Mouse (Mus musculus) CH12F3 (cell line): Measurements from ENCODE around the gene Sh3gl2.

Experiments
- in situ Hi-C: fragments of 300-500 bp; cut with MboI; formaldehyde crosslinking; loops from 2 replicates; pipeline ENCODE4 v1.14.3; 2020; ENCODE audit warnings: low sequenced_read_pairs

Gene Sh3gl2

DNA sequence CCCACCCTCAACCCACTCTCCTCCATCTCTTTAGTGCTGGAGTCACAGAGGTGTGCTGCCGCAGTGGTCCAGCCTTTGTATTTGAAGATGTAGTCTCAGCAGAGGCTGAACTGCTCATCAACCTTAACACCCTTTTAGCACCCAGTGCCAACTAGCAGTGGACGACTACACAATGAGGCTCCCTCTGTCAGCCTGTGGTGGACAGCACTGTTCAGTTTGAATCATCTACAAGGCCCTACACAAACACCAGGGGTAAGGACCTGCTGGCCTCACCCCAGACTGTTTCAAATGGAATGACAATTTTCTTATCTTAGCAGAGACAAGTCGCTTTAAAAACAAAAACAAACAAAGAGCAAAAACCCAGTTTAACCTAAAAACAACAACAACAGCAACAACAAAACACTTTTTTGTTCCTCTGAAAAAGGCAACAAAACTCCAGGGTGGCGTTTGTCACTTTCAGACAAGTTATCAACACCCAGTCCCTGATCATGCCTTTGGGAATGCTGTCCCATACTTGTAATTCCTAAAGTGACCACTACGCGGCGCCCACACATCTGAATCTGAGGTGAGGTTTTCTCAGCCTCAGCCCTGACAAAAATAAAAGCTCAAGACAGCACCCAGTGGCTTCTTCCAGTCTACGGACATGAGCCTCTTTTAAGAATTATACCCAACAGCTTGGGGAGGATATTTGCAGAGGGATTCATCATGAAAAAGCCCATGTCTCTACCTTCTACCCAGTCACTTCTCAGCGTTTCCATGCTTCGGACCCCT lies 199.7 kb downstream of the Sh3gl2 start:
- in situ Hi-C loops: no loop called here

DNA sequence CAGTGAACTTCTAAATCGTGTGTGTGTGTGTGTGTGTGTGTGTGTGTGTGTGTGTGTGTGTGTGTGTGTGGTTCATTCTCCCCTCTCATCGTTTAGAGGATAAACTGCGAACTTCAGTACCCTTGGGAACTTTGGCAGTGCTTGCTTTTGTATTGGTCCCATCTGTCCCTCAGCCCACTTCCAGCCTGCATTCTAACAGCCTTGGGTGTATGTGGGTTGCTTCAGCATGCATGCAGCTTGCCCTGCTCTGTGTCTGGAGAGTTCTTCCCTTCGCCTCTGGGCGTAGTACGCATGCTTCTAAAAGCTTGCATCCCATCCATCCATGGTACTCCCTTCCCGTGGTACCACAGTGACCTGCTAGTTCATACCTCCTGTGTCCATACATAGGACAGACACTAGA lies 200.3 kb downstream of the Sh3gl2 start:
- in situ Hi-C loops: no loop called here

DNA sequence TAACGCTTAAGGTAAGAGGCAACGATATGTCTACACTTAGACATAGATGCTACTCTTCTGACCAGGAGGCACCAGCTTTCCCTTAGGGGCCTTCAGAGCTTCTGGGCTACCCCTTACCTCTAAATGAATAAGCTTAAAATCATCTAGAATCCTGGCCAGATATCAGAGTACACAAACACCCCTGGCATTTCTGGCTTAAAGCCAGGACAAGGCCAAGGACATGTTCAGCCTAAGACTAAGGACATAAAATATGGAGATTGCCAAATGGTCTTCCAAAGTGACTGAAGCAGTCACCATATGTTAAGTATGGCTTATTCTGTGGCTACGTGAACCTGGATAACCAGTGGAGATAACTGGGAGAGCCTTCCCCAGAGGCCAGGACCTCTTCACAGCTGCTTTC lies 211.5 kb downstream of the Sh3gl2 start:
- in situ Hi-C loops: no loop called here

DNA sequence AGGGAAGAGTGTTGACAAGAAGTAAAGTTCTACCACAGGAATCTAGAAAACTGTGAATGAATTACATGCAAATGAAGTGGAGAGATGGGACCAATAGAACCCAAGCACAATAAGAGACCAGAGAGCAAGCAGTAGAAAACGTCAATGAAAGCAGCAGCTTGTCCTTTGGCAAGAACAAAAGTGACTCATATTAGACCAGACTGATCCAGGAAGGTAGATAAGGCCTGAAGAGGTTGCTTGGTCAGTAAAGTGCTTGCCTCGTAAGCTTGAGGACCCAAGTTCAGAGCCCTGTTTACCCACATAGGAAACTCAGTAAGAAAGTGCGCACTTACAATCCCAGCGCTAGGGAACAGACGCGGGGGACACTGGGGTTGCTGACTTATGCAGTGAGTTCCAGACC lies 215.5 kb downstream of the Sh3gl2 start:
- in situ Hi-C loops: no loop called here

DNA sequence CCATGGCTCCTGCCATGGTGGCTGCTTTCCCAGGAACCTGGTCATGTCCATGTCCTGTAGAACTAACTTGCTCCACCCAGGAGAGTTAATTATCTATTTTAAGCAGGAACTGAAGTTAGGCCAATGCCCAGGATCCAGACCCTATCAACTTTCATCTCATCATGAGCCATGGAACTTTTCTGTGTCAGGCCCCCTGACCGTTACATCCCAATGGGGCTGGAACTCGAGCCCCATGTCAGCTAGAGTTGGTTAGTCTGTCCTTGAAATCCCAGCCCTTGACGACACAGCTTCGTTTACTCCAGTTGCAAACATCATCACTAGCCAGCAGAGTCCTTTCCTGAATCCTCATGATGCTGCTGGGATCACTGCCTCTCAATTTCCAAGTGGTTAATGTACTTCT lies 221.3 kb downstream of the Sh3gl2 start:
- in situ Hi-C loops: no loop called here

DNA sequence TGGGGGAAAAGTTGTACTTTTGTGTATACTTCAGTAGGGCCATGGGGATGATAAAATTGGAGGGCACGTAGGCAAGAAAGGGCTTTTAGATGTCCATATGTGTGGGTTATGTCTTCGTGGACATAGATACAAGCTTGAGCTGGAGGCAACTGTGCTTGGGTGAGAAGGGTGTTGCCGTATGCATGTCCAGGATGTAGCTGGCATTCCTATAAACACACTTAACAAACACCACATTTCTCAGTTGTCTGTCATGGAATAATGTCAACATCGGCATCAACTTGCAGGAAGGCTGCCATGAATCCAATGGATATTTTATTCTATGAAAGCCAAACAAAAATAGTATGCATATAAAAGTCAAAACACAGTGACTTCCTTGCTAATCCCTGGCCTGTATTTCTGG lies 227.9 kb downstream of the Sh3gl2 start:
- in situ Hi-C loops: no loop called here

DNA sequence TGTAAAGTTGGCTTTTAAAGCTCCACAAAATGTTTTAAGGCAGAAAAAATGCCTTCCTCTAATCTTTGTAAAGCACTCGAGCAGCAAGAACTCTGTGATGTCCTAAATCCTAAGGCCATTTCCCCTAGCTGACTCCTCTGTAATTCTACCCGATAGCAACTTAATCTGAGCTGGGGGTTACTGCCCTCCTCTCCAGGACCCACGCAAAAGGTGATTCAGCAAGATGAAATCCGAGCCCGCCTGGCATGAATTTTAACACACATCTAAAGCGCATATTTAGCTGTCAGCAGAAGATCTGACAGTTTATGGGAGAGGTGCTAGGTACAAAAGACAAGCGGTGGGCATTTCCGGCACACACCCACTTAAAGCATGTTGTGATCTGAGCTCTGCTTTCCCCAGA lies 229.8 kb downstream of the Sh3gl2 start:
- in situ Hi-C loops: no loop called here

DNA sequence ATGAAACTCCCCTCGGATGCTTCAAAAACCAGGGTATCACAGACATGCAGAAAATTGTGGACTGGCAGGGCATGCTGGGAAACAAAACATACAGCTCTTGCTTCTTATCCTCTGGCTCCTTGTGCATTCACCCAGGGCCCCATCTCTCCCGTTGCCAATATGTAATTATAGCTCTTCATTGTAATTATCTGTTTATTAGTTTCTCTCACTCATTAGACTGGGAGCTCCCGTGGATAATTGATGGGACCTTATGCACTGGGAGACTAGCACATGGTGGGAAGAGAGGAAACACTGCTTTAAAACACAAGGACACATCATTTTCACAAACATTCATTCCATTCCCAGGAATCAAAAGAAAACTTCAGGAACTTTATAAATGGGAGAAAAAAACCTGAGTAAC lies 233.9 kb downstream of the Sh3gl2 start:
- in situ Hi-C loops: no loop called here

DNA sequence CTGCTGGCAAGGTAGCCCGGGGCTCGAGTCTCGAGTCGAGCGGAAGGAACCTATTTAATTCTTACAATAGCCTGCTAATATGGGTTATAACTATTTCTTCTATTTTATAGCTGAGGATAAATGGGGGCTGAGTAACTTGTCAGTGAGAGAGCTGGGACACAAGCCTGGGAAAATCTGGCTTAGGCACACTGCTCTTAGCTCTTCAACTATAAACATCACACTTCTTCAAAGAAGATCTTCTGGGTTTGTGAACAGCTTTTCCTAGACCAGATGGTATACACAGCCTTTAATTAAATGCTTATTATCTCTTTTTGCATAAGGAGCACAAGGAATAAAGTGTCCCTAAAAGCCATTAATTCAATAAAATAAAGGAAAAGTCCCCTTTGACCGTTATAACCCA lies 278.7 kb downstream of the Sh3gl2 start:
- in situ Hi-C loops: no loop called here

DNA sequence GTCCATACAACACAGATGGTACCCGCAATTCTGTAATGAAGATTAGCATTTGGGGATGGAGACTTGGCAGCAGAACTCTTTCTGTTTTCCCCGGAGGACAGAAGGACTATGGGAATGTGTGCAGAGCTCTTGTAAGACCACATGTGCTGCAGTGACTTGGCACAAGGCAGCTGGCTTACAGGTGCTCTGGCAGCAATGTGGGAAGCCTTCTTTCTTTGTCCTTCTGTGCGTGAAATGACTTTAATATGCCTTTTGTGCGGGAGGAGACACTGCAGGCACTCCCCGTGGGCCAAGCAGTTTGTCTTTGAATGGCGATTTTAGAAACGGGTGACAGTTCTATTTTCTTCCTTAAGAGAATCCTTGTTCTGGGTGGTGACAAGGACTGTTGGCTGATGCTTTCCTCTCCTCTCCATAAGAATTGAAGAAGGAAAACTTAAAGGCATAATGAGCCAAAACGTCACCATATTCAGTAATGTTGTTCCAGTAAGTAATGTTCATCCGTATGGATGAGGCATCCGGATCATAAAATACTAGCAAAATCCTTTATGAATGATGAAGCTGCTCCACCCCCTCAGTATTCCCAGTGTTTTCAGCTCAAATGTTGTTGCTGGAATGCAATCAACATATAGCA lies 281.5 kb downstream of the Sh3gl2 start:
- in situ Hi-C loops: no loop called here

DNA sequence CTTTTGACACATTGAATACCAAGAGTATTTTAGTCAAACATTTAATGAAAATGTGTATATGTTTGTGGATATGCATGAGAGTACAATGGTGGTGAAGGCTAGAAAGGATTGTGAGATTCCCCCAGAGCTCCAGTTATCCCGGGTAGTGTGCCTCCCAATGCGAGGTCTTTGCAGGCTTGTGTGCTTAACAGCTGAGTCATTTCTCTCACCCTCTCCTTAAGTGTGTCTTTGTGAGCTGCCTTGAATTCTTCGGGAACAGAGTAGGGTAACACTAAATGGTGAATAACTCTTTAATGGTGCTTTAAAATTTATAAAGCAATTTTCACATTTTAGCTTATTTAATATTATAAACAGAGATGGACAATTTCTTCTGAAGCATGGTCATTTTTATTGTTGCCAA lies 300.8 kb downstream of the Sh3gl2 start:
- in situ Hi-C loops: no loop called here

DNA sequence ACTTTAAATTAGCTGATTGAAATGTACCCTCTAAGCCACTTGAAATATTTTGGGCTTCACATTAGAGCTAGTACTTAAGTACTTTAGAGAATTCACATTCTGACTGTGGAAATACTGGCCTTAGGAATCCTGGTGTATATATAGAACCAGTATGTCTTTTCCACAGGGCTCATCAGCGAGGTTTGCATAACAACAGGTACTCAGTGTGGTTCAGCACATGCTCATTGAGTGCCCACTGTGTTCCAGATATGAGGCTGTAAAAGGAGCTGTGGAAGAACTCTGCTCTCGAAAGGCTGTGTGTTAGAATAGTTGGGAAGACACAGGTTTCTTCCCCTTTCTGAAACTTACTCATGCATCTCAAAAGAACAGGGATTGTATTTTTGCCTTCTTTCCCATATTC lies 302.1 kb downstream of the Sh3gl2 start:
- in situ Hi-C loops: no loop called here

DNA sequence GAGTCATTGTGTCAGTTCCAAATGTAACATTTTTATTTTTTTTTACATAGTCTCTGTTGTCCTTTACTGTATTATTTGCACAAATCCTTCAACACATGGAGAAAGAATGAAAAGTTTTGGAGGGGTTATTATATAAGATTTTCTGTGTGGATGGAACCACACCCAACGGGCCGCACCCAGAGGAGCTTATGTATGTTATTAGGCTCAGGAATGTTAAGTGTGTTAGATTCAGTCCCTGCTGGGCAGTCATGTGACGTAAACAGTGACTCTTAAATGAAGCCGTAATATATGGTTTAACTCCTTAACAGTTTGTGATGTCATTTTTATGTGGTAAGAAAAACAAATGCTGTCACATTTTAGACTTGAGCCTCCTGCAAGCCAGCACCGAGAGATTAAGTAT lies 302.6 kb downstream of the Sh3gl2 start:
- in situ Hi-C loops: no loop called here

DNA sequence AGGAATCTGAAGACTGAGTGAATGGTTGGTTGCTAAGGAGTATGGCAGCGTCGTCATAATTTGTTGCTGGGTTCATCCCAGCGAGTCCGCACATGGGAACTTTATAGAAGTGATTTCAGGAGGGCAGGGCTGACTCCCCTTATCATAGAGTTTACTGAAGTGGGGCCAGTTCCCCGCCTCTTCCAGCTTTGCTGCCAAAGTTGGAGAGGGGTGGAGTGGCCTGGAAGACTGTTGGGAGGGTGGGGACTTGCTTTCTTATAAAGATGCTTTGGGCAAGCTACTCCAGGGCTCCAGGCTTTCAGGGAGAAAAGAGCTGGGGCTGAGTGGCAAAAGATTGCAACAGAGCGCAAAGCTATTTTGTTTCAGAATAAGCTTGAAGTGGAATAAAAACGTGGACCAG lies 308.4 kb downstream of the Sh3gl2 start:
- in situ Hi-C loops: no loop called here

DNA sequence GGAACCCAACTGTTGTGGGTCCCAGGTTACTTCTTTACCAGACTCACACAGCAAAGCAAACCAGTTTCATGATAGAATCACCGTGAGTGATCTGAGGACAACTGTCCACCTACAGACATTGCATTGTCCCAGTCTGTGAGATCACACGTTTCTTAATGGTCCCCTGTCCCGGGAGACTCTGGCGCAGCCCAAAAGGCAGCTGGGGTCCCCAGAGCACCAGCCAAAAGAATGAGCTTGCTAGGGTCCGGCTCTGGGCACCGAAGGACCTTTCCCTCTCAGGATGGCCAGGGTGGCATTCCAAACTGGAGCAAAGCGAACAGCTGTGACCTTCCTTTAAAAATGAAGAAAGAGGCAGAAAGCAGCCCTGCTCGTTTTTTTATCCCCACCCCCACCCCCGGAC lies 308.9 kb downstream of the Sh3gl2 start, which contains the start of gene Adamtsl1:
Gene Adamtsl1, plus strand, starts transcription at position 381 of the 400 bp plus-strand sequence.
- in situ Hi-C loops: no loop called here

DNA sequence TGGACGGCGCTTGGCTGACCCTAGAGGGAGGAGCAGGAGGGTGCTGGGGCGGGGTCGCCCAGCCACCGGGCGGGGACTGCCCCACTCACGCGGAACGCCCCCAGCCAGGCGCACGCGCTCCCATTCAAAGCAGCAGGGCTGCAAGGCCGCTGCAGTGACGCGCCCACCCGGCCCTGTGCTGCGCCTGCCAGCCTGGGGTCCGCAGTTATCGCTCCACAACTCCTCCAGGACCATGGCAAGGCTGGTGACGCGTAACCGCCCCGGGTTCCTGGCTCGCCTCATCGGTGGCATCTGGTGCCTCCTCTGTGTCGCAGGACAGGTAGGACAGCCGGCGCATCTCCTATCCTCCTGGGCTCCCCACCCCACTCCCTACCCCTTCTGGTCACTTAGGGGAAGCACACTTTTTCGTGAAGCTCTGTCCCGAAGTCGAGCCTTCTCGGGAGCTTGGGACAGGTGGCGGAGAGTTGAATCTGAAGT lies 309.3 kb downstream of the Sh3gl2 start:
- in situ Hi-C loops: no loop called here

DNA sequence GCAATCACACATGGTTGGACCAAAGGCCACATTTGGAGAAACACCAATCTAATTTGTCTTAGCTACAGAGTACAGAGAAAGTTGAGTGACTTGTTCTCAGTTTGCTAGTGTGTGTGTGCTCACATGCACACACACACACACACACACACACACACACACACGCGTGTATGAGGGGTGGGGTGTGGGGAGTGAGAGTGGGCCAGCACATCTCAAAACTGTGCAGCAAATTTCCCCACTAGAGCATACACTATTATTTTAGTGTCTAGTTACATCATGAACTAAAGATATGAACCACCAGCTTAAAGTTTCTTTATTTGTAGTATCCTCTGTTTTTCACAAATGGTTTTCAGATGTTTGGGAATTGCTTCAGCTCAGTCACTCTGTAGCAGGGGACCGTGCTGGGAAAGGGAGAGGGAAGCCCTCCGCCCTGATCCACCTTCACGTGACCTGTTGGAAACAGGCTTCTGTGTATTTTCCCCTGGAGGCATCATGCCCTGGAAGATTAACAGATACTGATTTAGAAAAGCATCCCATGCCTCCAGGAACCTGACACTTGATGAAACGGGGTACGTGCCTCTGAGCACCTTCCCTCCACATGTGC lies 322.1 kb downstream of the Sh3gl2 start:
- in situ Hi-C loops: no loop called here

DNA sequence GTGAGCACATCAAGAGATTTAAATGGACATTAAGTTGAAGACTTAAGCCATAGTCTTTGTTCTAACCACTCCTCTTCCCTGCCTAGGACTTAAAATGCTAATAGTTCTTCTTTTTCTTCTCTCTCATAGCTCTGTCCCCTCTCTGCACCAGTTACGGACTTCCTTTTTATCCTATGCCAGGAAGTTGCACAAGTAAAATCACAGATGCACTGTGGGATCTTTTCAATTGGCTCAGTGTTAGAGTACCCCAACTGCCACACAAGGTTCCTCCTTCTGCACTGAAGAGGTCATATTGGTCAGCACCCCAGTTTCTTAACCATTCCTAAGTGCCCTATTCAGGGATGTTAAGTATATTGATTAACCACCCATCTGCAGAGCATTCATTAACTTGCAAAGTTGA lies 324.9 kb downstream of the Sh3gl2 start:
- in situ Hi-C loops: no loop called here

DNA sequence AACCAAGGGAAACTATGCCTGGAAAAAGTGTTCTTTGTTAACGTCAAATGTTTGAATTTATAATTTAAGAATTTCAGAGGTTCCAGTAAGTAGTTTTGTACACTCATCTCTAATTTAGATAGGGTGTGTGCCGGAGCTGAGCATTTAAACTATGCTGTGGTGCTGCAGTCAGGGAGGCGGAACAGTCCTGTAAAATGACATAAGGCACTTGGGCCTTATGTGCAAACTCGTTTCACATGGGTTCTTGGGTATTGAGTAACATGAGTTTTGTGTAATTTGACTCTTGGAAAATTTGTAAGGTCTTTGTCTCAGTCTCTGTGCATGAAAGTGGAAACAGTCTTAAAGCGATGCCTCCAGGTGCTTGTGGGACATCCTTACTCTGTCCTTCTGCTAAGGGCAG lies 334.8 kb downstream of the Sh3gl2 start:
- in situ Hi-C loops: no loop called here

DNA sequence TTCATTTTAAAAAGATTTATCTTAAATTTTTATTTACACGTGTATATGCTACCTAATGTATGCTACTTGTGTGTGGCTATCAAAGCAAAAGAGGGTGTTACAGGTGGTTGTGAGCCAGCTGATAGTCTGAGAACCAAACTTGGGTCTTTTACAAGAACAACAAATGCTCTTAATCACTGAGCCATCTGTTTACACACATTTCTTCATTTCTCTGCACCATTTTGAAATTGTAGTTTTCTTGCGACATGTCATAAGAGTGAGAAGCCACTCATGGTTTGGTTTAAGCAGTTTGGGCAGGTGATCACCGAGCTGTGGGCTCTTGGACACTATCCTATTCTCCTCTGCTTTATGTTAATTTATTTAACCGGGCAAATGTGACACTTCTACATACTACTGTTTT lies 338.3 kb downstream of the Sh3gl2 start:
- in situ Hi-C loops: no loop called here

DNA sequence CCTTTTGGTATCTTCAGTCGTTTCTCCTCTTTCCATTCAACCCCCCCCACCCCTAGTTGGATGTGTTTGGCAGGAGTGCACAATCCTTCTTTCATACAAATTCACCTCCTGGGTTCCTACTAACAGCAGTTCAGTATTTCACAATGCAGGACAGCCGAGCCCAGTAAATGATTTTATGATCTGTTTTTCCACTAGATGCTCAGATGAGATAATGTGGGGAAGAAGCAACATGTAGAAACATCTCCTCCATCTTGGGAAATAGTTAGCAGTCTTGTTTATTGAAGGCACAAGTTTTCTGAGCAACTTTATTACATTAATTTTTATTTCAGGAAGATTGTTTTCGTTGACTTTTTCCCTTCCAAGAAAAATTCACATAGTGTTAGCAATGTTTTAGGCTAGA lies 349.8 kb downstream of the Sh3gl2 start:
- in situ Hi-C loops: no loop called here

DNA sequence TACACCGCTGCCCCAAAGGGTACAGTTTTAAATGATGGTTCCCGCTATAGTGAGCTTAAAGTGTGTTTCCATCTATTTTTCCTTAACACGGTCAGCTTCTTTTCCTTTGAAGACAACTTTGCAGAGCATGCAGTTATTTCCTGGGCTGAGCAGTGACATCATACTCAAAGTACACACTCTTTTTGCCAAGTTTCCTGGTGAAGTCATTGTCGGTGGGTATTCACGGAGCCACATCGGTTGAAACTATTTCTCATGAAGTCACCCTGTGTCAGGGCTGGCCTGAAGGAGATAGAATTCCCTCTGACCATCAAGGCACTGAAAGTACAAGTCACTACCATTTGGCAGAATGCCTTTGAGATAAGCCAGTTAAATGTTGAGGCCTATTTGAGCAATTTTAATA lies 354.8 kb downstream of the Sh3gl2 start:
- in situ Hi-C loops: no loop called here
